Mouse (Mus musculus) forebrain, embryonic 16.5 days (tissue): ENCODE results near the gene Lfng. TPM values are rescaled to one million over a fixed set of nuclear protein-coding genes. Genes with fewer than 3 reads are reported as not detected.

Experiments used
- ATAC-seq: fragments of 200-750 bp; cut with Nextera tagmentation; 2 replicates; pipeline ENCODE4 v1.8.0; 2017; ENCODE audit warnings: mild to moderate bottlenecking, moderate library complexity
- H3K27ac ChIP-seq: fragments of 300-500 bp; sonication (generic); 2 replicates; pipeline ENCODE4 v1.5.1; 2014; ENCODE audit warnings: low read length, control low read depth
- H3K27me3 ChIP-seq: fragments of 300-500 bp; sonication (generic); replicated peaks from 2 replicates; pipeline ENCODE4 v1.6.1; 2014; ENCODE audit warnings: low read length; ENCODE audit not compliant: control insufficient read depth, insufficient read depth
- H3K36me3 ChIP-seq: fragments of 300-500 bp; sonication (generic); 2 replicates; pipeline ENCODE4 v1.6.1; 2014; ENCODE audit not compliant: control insufficient read depth, insufficient read depth
- H3K4me1 ChIP-seq: fragments of 300-500 bp; sonication (generic); replicated peaks from 2 replicates; pipeline ENCODE4 v1.6.1; 2014; ENCODE audit warnings: low read length; ENCODE audit not compliant: control insufficient read depth, insufficient read depth
- H3K4me2 ChIP-seq: fragments of 300-500 bp; sonication (generic); 2 replicates; pipeline ENCODE4 v1.6.1; 2014; ENCODE audit warnings: mild to moderate bottlenecking, low read length, control low read depth
- H3K4me3 ChIP-seq: fragments of 300-500 bp; sonication (generic); replicated peaks from 2 replicates; pipeline ENCODE4 v1.5.1; 2014; ENCODE audit warnings: mild to moderate bottlenecking, low read length, control low read depth
- H3K9ac ChIP-seq: fragments of 300-500 bp; sonication (generic); replicated peaks from 2 replicates; pipeline ENCODE4 v1.6.1; 2014; ENCODE audit warnings: low read depth, low read length, control low read depth
- H3K9me3 ChIP-seq: fragments of 300-500 bp; sonication (generic); 2 replicates; pipeline ENCODE4 v1.6.1; 2016; ENCODE audit warnings: low read length; ENCODE audit not compliant: control insufficient read depth
- WGBS: fragments of 180-500 bp; shearing (Covaris S2); extraction: QIAGEN DNeasy Blood & Tissue Kit; methylation state at CpG from one replicate; pipeline ENCODE4 v1.1.7; 2014; 5-methylcytosine and 5-hydroxymethylcytosine counted together
- polyA plus RNA-seq: library from polyadenylated mRNA; unstranded; fragments of >200 nt; fragmentation: Nextera tagmentation; extraction: Ambion mirVana; gene quantifications from 2 replicates; pipeline ENCODE4 v1.2.1, GENCODE M21; 2015

Gene Lfng
- polyA plus RNA-seq, 1 experiment from 2014 or later: 23.3 TPM

- Histone ChIP-seq H3K27me3 (no peaks in the 10 kb centered on the region), H3K4me3 (no peak overlapping the region), H3K36me3 (no peaks in the 10 kb centered on the region), H3K9me3 (no peaks in the 10 kb centered on the region), H3K4me1 (peaks cover 6% of the 10 kb centered on the region; the same call in 1 of the 2 replicates), H3K9ac (no peak overlapping the region), H3K27ac (no peak overlapping the region), H3K4me2 (no peak overlapping the region)
- WGBS: 86% methylated on average over 16 of the region's 16 CpGs
- no peak for ATAC-seq
These were observed 38.0 kb upstream of the Lfng start for GRCm38 (mm10) chr5:140569032-140569595.

- Histone ChIP-seq H3K4me3 (no peak overlapping the region), H3K4me2 (no peak overlapping the region), H3K9me3 (no peaks in the 10 kb centered on the region), H3K36me3 (no peaks in the 10 kb centered on the region), H3K27me3 (no peaks in the 10 kb centered on the region), H3K27ac (no peak overlapping the region), H3K9ac (no peak overlapping the region), H3K4me1 (peaks cover 6% of the 10 kb centered on the region; the same call in 1 of the 2 replicates)
- WGBS: 89% methylated on average over 13 of the region's 13 CpGs
- ATAC-seq: no peak
These were observed 36.8 kb upstream of the Lfng start for GRCm38 (mm10) chr5:140570223-140570870.

- WGBS: 82% methylated on average over 4 of the region's 4 CpGs
- H3K9ac ChIP-seq: no peak overlapping the region
- no peak for ATAC-seq
These were observed 35.9 kb upstream of the Lfng start for GRCm38 (mm10) chr5:140571201-140571600.

GRCm38 (mm10) chr5:140571673-140572072 is 35.4 kb upstream of the Lfng start:
- no peak overlapping the region for H3K4me2 ChIP-seq
- no peak overlapping the region for H3K9ac ChIP-seq
- H3K4me3 ChIP-seq: no peak overlapping the region
- no peak overlapping the region for H3K27ac ChIP-seq
- H3K36me3 ChIP-seq: no peaks in the 10 kb centered on the region
- no peaks in the 10 kb centered on the region for H3K27me3 ChIP-seq
- H3K9me3 ChIP-seq: no peaks in the 10 kb centered on the region
- 0 out of 2 replicates have a peak, but pooled peaks cover 6% of the 10 kb centered on the region for H3K4me1 ChIP-seq
- 60% methylated on average over 10 of the region's 10 CpGs for WGBS
- ATAC-seq: no peak

More at GRCm38 (mm10) chr5:140571201-140571600, 35.9 kb upstream of the Lfng start:
- Histone ChIP-seq H3K4me2 (no peak overlapping the region), H3K9me3 (no peaks in the 10 kb centered on the region), H3K27me3 (no peaks in the 10 kb centered on the region), H3K36me3 (no peaks in the 10 kb centered on the region), H3K4me3 (no peak overlapping the region), H3K27ac (no peak overlapping the region), H3K4me1 (0 out of 2 replicates have a peak, but pooled peaks cover 6% of the 10 kb centered on the region)

GRCm38 (mm10) chr5:140572611-140573010 is 34.5 kb upstream of the Lfng start:
- Histone ChIP-seq H3K4me2 (no peak overlapping the region), H3K27ac (no peak overlapping the region), H3K36me3 (no peaks in the 10 kb centered on the region), H3K4me1 (0 out of 2 replicates have a peak, but pooled peaks cover 3% of the 10 kb centered on the region), H3K9me3 (no peaks in the 10 kb centered on the region), H3K4me3 (no peak overlapping the region), H3K27me3 (no peaks in the 10 kb centered on the region), H3K9ac (no peak overlapping the region)
- 87% methylated on average over 6 of the region's 6 CpGs for WGBS
- no peak for ATAC-seq

GRCm38 (mm10) chr5:140575381-140575866 is 31.7 kb upstream of the Lfng start:
- ATAC-seq: no peak

GRCm38 (mm10) chr5:140579221-140579620 is 27.9 kb upstream of the Lfng start:
- no peak for ATAC-seq
- WGBS: 20% methylated on average over 9 of the region's 9 CpGs
- Histone ChIP-seq H3K4me2 (no peak overlapping the region), H3K27ac (no peak overlapping the region), H3K36me3 (no peaks in the 10 kb centered on the region), H3K9me3 (no peaks in the 10 kb centered on the region), H3K27me3 (no peaks in the 10 kb centered on the region), H3K9ac (no peak overlapping the region), H3K4me3 (no peak overlapping the region), H3K4me1 (peaks cover 29% of the 10 kb centered on the region)

More at GRCm38 (mm10) chr5:140575381-140575866, 31.7 kb upstream of the Lfng start:
- 75% methylated on average over 5 of the region's 5 CpGs for WGBS
- Histone ChIP-seq H3K4me3 (no peak overlapping the region), H3K36me3 (no peaks in the 10 kb centered on the region), H3K27ac (no peak overlapping the region), H3K27me3 (no peaks in the 10 kb centered on the region), H3K9ac (no peak overlapping the region), H3K4me2 (no peak overlapping the region), H3K4me1 (peaks cover 11% of the 10 kb centered on the region), H3K9me3 (no peaks in the 10 kb centered on the region)

- Histone ChIP-seq H3K27ac (no peak overlapping the region), H3K36me3 (no peaks in the 10 kb centered on the region), H3K4me1 (peaks cover 34% of the 10 kb centered on the region), H3K4me2 (no peak overlapping the region), H3K27me3 (no peaks in the 10 kb centered on the region), H3K9ac (no peak overlapping the region), H3K4me3 (no peak overlapping the region), H3K9me3 (no peaks in the 10 kb centered on the region)
- peak; percentile 55 for ATAC-seq
- 2% methylated on average over 3 of the region's 6 CpGs for WGBS
These were observed 27.3 kb upstream of the Lfng start for GRCm38 (mm10) chr5:140579771-140580170.

GRCm38 (mm10) chr5:140581569-140581968 is 25.6 kb upstream of the Lfng start:
- H3K4me3 ChIP-seq: no peak overlapping the region
- ATAC-seq: no peak
- no peaks in the 10 kb centered on the region for H3K9me3 ChIP-seq
- no peaks in the 10 kb centered on the region for H3K36me3 ChIP-seq
- WGBS: 6% methylated on average over 4 of the region's 5 CpGs
- no peaks in the 10 kb centered on the region for H3K27me3 ChIP-seq
- no peak overlapping the region for H3K4me2 ChIP-seq
- H3K27ac ChIP-seq: no peak overlapping the region
- H3K9ac ChIP-seq: no peak overlapping the region
- peaks cover 34% of the 10 kb centered on the region for H3K4me1 ChIP-seq
